Mouse (Mus musculus) right cerebral cortex, postnatal 10 days (tissue): Measurements from ENCODE around the gene Cfap221.
A peak's percentile ranks its signal among the peaks of the same experiment; 100 is the strongest.

Source experiments
- DNase-seq, 2 experiments: peaks; one replicate each; pipeline ENCODE4 v3.0.0; 2021; ENCODE audit warnings: low spot score in 2 of 2

The Cfap221 gene

DNA sequence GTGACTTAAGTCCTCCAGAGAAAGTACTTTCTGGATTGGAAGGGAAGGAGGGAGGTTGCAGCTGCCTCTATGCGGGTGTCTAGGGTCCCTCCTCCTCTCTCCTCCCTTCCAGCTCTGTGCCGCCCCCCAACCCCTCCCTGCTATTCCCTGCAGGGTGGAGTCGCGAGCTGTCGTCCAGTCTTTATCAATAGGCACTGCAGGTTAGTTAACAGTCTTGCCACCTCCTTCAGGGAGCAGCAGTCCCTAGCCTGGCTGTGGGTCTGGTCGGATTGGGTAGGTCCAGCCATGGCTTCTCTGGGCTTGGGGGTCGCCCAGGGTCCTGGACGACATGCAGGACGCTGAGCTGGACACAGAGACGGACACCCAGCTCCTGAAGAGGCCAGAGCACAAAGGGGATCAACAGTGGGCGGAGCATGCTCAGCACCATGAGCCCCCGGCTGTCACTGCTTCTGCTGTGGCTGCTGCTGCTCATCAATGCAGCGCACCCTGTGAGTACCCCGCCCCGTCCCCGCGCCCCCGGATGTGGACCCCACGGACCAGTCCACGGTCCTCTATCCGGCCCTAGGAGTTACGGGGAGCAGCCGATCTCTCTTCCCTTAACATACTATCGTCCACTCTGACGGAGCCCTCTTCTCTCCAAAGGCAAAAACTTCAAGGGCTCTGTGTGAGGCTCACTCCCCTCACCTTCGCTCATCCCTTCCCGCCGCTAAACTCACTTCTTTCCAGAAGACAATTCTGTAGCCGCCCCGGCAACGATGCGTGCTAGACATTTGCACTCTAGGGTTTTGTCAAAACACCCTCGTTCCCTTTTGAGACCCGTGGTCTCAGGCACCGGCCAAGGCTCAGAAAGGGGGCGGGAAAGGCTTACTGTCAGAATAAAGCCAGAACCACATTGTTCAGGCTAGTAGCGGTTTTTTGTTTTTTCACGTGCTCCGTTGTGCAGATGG, 10.1 kb upstream of the Cfap221 start, which contains the start of gene Sctr:
Gene Sctr, plus strand, starts transcription at position 51 of the 947 bp plus-strand sequence.
- DNase-seq = peak in 1 of 2 experiments; percentile 25

GRCm38 (mm10) chr1:119997644-119998043, 610 bp upstream of the Cfap221 start:
- no peak for DNase-seq

GRCm38 (mm10) chr1:119986555-119986954, 10.5 kb downstream of the Cfap221 start:
- no peak for DNase-seq

DNA sequence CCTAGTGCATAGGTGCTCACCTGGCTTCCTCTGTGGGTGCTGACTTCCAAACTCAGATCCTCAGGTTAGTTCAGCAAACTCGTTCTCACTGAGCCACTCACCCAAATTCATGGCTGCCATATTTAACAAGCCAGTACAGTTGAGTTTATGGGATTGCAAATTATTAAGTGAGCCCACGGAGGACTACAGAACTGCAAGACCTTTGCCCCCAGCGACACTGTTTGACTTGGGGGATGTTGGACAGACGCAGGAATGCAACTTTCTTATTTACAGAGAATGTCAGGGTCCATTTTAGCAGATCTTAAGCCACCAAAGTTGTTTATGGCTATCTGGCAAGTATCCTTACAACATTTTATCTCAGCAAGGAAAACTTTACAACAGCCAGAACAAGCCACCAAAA, 21.9 kb downstream of the Cfap221 start:
- no peak for DNase-seq

- DNase-seq = no peak
These were observed 23.9 kb downstream of the Cfap221 start for GRCm38 (mm10) chr1:119973117-119973516.

DNA sequence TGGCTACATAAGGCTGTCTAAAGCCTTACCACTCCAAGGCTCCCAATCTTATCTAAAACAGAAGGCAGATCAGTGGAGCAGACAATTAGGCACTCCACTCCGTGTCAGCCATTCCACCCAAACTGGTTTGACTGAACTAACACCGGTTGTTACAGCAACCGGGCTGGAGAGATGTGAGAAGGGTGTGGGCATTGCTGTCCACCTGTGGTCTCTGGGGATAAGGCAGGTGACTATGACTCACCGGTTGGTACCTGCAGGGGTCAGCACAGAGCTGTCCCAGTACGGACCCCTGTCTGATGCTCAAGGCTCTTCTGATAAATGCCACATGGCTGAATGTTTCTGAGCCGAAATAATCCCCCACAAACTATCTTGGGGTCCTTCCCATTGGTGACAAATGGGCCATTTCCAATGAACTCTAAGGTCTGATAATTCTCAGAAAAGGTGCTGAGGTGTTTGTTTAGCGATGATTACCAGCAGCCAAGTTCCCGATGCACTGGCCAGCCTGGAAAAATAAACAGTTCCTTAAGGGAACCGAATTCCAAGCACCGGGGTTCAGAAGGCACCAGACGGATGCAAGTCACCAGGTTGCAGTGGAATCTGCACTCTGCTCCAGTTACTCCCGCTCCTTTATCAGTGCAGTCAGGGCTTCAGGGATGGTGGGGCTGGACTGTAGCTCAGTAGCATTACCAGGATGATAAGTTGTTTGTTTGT, 31.1 kb downstream of the Cfap221 start:
- no peak for DNase-seq

DNA sequence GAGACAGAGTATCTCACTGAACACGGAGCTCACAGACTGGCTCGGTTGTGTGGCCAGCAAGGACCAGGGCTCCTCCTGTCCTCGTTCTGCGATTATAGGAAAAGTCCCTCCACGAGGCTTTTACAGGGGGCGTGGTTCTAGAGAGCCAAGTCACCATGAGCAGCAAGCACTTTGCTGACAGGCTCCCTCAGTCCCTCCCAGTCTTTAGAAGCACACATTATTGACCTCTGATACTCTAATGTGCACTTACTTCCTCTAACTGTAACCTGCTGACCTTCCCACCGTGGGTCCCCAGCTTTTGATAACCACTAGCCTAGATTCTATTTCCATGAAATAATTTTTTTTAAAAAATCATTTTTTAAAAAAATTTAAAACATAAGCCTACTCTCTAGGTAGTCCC, 37.1 kb downstream of the Cfap221 start:
- DNase-seq = no peak

DNA sequence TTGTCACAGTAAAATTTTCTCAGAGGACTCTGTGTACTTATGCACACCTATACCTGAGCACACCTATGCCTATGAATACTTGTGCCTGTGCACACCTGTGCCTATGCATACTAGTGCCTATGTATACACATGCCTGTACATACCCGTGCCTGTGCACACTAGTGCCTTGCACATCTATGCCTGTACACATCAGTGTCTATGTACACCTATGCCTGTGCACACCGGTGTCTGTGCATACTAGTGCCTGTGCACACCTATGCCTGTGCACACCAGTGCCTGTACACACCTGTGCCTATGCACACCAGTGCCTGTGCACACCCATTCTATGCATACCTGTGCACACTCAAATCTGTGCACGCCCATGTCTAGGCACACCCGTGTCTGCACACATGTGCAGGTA, 37.6 kb downstream of the Cfap221 start:
- no peak for DNase-seq

DNA sequence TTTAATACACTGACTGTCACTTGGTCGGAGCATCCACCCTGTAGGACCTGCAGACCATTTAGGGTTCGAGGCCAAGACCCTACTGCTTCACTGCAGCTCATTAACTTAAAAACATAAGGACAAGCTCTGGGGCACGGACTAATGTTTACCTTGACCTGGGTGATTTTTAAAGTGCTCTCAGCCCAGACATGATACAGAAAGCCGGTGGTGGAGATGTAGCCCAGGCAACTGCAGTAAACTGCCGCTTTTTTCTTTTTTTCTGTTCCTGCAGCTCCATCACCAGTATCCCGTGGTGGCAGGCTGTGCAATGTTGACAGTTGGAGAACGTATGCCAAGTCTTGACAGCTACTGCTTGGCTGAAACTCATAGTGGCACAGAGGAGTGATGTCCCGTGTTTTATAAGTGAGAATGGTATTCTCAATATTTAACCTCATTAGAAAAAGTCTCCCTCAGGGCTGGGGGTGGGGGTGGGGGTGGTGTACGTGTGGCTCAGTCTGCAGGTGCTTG, 39.3 kb downstream of the Cfap221 start:
- DNase-seq = peak; percentile 43 to 55

DNA sequence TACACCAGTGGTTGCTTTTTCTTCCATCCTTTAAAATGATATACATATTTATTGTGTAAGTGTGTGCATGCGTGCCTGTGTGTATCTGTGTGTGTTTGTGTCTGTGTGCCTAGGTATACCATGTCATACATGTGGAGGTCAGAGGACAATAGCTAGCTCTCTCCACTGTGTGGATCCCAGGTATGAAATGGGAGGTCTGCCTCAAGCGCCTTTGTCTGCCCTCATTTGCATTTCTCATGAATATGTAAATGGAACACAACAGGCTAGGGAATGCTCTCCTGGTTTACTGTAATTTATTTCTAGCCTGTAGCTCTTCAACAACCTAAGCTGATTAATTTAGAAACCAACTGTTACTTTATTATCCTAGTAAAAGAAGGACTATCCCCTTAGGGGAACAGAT, 42.4 kb downstream of the Cfap221 start:
- DNase-seq = no peak

- no peak for DNase-seq
These were observed 43.6 kb downstream of the Cfap221 start for GRCm38 (mm10) chr1:119953456-119953855.

- DNase-seq = no peak
These were observed 46.9 kb downstream of the Cfap221 start for GRCm38 (mm10) chr1:119950086-119950485.

DNA sequence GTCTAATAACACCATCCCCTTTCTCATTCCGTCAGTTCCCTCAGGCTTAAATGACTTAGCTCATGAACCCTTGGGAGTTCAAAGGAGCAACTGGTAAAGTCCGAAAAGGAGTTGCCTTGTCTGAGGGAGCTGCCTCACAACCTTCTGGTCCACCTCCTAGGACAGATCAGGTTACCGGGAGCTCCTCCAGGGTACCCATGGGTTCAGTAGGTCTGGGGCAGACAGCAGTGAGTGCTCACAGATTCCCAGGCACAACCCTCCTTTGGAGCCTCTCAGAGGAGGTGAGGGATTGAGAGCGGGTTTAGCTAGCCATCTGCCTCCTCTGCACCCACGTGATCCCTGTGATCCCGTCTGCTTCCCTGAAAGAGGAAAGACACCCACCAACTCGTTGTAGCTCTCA, 60.2 kb downstream of the Cfap221 start:
- no peak for DNase-seq

DNA sequence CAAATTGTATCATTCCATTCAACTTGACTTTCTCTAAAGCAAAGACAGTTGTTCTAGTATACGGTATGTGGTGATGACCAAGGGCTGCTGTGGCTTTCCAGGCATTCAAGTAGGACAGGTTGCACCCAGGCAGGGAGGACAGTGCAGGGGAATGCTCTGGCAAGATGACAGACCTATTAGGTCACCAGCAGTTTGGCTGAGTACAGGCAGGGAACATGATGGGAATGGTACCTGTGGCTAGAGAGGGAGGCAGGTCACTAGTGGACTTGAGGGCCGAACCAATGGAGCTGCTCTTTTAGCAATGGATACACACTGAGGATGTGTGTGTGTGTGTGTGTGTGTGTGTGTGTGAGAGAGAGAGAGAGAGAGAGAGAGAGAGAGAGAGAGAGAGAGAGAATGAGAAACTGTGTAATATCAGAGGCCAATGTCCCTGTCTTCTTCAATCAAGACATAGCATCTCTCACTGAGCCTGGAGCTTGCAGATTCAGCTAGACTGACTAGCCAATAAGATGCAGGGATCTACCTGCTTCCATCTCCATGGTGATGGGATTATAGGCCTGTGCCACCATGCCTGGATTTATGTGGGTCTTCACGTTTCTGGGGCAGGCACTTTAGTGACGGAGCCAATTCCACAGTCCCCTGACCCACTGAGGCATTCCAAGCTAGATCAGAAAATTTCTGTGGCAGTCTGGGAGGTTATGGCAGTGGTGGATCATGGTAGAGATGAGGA, 65.4 kb downstream of the Cfap221 start:
- no peak for DNase-seq

DNA sequence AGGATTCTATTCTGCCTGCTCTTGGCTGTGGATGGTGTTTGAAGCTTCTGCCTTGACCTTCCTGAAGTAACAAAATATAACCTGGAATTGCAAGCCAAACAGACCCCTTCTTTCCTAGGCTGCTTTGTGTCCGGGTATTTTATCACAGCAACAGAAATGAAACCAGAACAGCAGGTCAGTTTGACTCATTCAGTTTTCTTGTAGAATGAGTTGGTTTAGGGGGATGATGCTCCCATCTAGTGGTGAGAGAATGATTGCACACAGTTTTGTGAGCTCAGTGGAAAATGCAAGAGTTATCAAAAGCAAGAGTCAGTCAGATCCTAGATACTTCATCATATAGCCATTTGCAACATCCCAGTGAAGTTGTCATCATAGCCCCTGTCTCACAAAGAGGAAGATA, 67.3 kb downstream of the Cfap221 start:
- DNase-seq = peak; percentile 43 to 49

- DNase-seq = no peak
These were observed 77.7 kb downstream of the Cfap221 start for GRCm38 (mm10) chr1:119919299-119919698.

DNA sequence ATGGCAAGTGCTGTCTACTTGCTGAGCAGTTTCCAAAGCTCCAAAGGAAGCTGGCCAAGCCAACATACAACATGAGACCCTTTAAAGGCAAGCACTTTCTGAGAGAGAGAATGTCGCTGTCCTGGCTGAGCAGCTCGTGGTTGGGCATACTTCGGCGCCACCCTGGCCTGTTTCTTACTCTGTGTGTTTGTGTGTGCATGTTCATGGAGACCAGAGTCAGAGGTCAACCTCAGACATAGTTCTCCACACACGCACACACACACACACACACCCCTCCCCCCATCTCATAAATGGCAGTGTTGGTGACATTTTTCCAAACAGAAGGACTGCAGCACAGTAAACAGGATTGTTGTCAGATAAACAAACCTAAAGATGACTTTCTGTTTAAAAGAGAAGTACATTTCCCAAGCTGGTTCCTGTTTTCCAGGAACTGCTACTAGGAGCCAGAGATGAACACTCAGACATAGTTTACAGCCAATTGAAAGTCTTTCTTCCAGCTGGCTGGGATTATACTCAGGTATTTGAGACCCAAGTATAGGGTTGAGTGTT, 80.1 kb downstream of the Cfap221 start:
- no peak for DNase-seq

- peak; percentile 92 to 93 for DNase-seq
These were observed 83.8 kb downstream of the Cfap221 start, which contains the start of gene Tmem177 for GRCm38 (mm10) chr1:119912953-119913814. Gene Tmem177 (minus strand): TSS chr1:119913208.

- DNase-seq = no peak
These were observed 89.8 kb downstream of the Cfap221 start for GRCm38 (mm10) chr1:119907206-119907748.

- no peak for DNase-seq
These were observed 93.8 kb downstream of the Cfap221 start for GRCm38 (mm10) chr1:119903231-119903620.
